Mouse (Mus musculus) hindbrain, embryonic 15.5 days (tissue): Measurements from ENCODE around the gene Urm1. TPM values are rescaled to one million over a fixed set of nuclear protein-coding genes. Genes with fewer than 3 reads are reported as not detected.

Experiments
- ATAC-seq: fragments of 200-750 bp; cut with Nextera tagmentation; 2 replicates; pipeline ENCODE4 v1.8.0; 2017; ENCODE audit warnings: low read depth, moderate number of reproducible peaks, moderate TSS enrichment; ENCODE audit not compliant: low FRiP score
- H3K27ac ChIP-seq: fragments of 300-500 bp; sonication (generic); replicated peaks from 2 replicates; pipeline ENCODE4 v1.5.1; 2015; ENCODE audit warnings: mild to moderate bottlenecking, inconsistent platforms
- H3K27me3 ChIP-seq: fragments of 300-500 bp; sonication (generic); 2 replicates; pipeline ENCODE4 v1.6.1; 2015; ENCODE audit warnings: control low read depth, inconsistent platforms
- H3K36me3 ChIP-seq: fragments of 300-500 bp; sonication (generic); 2 replicates; pipeline ENCODE4 v1.6.1; 2015; ENCODE audit warnings: control low read depth, inconsistent platforms
- H3K4me1 ChIP-seq: fragments of 300-500 bp; sonication (generic); replicated peaks from 2 replicates; pipeline ENCODE4 v1.6.1; 2015; ENCODE audit warnings: control low read depth, inconsistent platforms
- H3K4me2 ChIP-seq: fragments of 300-500 bp; sonication (generic); 2 replicates; pipeline ENCODE4 v1.6.1; 2015; ENCODE audit warnings: moderate library complexity, mild to moderate bottlenecking, inconsistent platforms
- H3K4me3 ChIP-seq: fragments of 300-500 bp; sonication (generic); 2 replicates; pipeline ENCODE4 v1.5.1; 2015; ENCODE audit warnings: mild to moderate bottlenecking, inconsistent platforms
- H3K9ac ChIP-seq: fragments of 300-500 bp; sonication (generic); 2 replicates; pipeline ENCODE4 v1.6.1; 2015; ENCODE audit warnings: inconsistent platforms
- H3K9me3 ChIP-seq: fragments of 300-500 bp; sonication (generic); 2 replicates; pipeline ENCODE4 v1.6.1; 2016; ENCODE audit warnings: control low read depth, inconsistent platforms
- WGBS: fragments of 180-500 bp; shearing (Covaris S2); methylation state at CpG from one replicate; pipeline ENCODE4 v1.1.7; 2015; 5-methylcytosine and 5-hydroxymethylcytosine counted together
- polyA plus RNA-seq: library from polyadenylated mRNA; unstranded; fragments of >200 nt; fragmentation: Nextera tagmentation; extraction: Ambion mirVana; gene quantifications from 2 replicates; pipeline ENCODE4 v1.2.1, GENCODE M21; 2015

Urm1 gene
- polyA plus RNA-seq, 1 experiment from 2014 or later: 25.8 TPM

DNA sequence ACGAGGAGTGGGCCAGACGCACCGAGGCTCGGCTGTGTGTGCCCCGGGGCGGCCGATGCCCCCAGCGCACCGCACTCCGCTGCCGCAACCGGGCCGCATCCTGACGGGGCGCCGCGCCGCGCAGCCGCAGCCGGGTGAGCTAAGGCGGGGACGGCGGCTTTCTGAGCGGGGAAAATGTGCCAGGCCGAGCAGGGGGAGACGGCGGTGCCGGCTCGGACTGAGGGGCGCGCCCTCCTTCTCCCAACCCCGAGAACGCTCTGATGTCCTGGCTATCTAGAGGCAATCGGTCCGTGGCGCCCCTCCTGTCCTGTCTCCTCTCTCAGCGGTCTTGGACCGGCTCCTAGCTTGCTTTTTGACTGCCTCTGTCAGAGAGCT, 17.1 kb upstream of the Urm1 start:
- Histone ChIP-seq H3K4me1 (peaks cover 18% of the 10 kb centered on the region), H3K36me3 (peaks cover 36% of the 10 kb centered on the region), H3K27ac (peak overlapping the region; percentile 91), H3K4me2 (peak overlapping the region; percentile 76), H3K4me3 (peak overlapping the region; percentile 69), H3K9me3 (no peaks in the 10 kb centered on the region), H3K9ac (peak overlapping the region; percentile 87), H3K27me3 (no peaks in the 10 kb centered on the region)
- WGBS: 0% methylated on average over 31 of the region's 39 CpGs
- no peak for ATAC-seq

DNA sequence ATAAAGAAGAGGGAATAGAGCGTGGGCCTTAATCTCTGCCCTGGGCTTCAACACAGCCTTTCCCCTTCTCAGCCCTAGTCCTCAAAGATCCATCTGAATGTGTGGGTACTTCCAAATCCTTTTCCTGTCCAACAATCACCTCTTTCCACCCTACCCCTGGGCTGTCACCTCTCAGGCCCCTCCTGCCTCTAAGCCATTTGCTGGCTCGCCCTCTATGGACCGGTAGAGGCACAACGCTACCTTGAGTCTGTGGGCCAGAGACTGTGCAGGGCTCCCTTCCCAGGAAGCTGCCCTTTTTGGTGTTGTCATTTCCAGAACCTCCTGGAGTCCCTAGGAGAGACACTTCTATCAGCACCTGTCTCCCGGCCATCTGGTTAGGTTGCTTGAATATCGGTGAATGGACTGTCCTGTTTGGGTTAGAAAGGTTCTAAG, 16.5 kb upstream of the Urm1 start:
- peak overlapping the region; percentile 87 for H3K9ac ChIP-seq
- WGBS: 22% methylated on average over 6 of the region's 6 CpGs

DNA sequence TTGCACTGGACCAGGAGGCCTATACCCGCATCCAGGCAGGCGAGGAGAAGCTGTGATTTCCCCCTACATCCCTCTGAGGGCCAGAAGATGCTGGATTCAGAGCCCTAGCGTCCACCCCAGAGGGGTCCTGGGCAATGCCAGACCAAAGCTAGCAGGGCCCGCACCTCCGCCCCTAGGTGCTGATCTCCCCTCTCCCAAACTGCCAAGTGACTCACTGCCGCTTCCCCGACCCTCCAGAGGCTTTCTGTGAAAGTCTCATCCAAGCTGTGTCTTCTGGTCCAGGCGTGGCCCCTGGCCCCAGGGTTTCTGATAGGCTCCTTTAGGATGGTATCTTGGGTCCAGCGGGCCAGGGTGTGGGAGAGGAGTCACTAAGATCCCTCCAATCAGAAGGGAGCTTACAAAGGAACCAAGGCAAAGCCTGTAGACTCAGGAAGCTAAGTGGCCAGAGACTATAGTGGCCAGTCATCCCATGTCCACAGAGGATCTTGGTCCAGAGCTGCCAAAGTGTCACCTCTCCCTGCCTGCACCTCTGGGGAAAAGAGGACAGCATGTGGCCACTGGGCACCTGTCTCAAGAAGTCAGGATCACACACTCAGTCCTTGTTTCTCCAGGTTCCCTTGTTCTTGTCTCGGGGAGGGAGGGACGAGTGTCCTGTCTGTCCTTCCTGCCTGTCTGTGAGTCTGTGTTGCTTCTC, 4.0 kb upstream of the Urm1 start:
- Histone ChIP-seq H3K4me1 (peaks cover 19% of the 10 kb centered on the region), H3K4me3 (no peak overlapping the region), H3K9me3 (no peaks in the 10 kb centered on the region), H3K9ac (no peak overlapping the region), H3K27me3 (no peaks in the 10 kb centered on the region), H3K4me2 (no peak overlapping the region), H3K27ac (no peak overlapping the region), H3K36me3 (peaks cover 60% of the 10 kb centered on the region)
- no peak for ATAC-seq
- WGBS: 92% methylated on average over 11 of the region's 11 CpGs

More for the DNA sequence above, 16.5 kb upstream of the Urm1 start:
- ATAC-seq: no peak
- H3K36me3 ChIP-seq: peaks cover 42% of the 10 kb centered on the region
- no peaks in the 10 kb centered on the region for H3K27me3 ChIP-seq
- no peaks in the 10 kb centered on the region for H3K9me3 ChIP-seq
- H3K4me3 ChIP-seq: peak overlapping the region; percentile 69
- peak overlapping the region; percentile 91 for H3K27ac ChIP-seq
- peak overlapping the region; percentile 76 for H3K4me2 ChIP-seq
- H3K4me1 ChIP-seq: peaks cover 18% of the 10 kb centered on the region

DNA sequence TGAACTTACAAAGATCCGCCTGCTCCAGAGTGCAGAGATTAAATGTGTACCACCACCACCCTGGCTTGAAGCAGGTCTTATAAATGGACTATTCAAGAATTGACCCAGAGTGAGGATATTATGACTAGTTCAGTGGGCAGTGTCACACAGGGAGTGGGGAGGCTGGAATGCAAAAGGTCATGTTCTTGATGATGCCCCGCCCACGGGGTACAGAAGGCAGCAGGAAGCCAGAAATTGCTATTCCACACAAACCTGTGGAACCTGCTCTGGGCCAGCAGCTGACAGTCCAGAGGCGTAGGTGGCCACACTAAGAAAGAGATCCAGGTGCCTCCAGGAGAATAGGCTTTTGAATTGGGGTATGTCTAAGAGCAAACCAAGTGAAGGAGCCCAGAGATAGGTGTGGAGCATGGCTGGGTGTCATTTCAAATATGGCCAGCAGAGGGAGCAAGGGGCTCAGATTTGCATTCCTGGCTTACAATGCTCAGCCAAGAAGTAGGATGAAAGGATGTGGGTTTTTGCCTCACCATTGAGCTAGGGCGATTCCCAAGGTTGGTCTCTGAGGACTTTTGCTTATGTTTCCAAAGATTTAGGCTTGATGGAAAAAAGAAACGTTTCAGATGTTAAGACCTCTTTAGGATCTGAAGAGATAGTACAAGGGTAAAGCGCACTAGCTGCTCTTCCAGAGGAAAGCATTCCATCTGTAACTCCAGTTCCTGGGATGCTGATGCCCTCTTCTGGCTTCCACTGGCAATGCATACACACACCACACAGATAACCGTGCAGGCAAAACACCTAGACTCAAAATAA, 2.2 kb upstream of the Urm1 start:
- Histone ChIP-seq H3K27me3 (no peaks in the 10 kb centered on the region), H3K4me2 (peak overlapping the region; percentile 46), H3K4me3 (peak overlapping the region; percentile 13; the same call in 1 of the 2 replicates), H3K27ac (peak overlapping the region; percentile 96), H3K9ac (no peak overlapping the region), H3K36me3 (peaks cover 43% of the 10 kb centered on the region), H3K4me1 (peaks cover 24% of the 10 kb centered on the region), H3K9me3 (no peaks in the 10 kb centered on the region)
- 38% methylated on average over 8 of the region's 8 CpGs for WGBS
- peak; percentile 75 for ATAC-seq

DNA sequence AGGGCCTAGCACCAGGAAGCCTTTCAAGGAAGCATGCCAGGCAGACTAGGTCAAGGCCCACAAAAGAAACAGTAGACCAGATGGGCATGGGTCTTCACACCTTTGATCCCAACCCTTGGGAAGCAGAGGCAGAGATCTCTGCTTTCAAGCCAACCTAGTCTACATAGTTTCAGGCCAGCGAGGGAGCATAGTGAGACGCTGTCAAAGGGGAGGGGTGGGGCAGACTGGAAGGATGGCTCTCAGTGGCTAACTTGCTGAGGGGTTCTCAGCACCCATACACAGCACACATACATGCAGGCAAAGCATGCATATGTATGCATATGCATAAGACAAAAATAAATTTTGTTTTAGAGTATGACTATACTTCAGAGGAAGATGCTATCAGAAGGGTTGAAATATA, 512 bp upstream of the Urm1 start:
- H3K4me1 ChIP-seq: peaks cover 24% of the 10 kb centered on the region
- WGBS: 3% methylated on average over 2 of the region's 2 CpGs
- H3K4me2 ChIP-seq: peak overlapping the region; percentile 84
- no peak for ATAC-seq
- H3K4me3 ChIP-seq: peak overlapping the region; percentile 47
- no peaks in the 10 kb centered on the region for H3K9me3 ChIP-seq
- H3K36me3 ChIP-seq: peaks cover 25% of the 10 kb centered on the region
- H3K27me3 ChIP-seq: no peaks in the 10 kb centered on the region
- peak overlapping the region; percentile 59; the same call in 1 of the 2 replicates for H3K9ac ChIP-seq
- H3K27ac ChIP-seq: peak overlapping the region; percentile 96

DNA sequence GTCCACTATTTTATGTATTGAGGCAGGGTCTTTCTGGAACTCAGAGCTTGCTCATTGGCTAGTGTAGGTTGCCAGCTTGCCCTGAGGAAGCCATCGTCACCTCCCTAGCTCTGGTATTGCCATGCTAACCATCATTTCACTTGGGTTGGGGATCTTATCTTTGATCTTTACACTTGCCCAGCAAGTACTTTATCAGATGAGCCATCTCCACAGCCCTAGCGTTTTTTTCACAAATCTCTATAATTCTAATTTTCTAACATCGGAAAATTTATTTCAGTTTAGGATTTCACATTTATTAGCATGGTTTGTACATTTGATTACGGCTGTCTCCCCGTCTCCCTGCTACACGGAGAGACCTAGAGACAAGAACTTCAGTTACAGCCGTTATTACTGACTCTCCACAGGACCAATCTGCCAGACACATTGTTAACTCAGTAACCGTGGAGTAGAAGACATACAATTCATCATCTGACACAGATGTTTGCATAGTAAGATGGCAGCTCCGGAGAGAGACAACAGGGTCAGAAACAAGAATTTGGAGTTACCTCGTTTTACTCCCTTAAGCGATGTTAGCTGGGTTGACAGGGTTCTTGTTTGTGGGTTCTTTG, 6.5 kb downstream of the Urm1 start:
- ATAC-seq: peak; percentile 7
- Histone ChIP-seq H3K9ac (peak overlapping the region; percentile 57), H3K4me3 (peak overlapping the region; percentile 64), H3K27ac (peak overlapping the region; percentile 89), H3K4me1 (peaks cover 16% of the 10 kb centered on the region), H3K9me3 (no peaks in the 10 kb centered on the region), H3K27me3 (no peaks in the 10 kb centered on the region), H3K36me3 (no peaks in the 10 kb centered on the region), H3K4me2 (peak overlapping the region; percentile 60)
- 6% methylated on average over 11 of the region's 11 CpGs for WGBS

DNA sequence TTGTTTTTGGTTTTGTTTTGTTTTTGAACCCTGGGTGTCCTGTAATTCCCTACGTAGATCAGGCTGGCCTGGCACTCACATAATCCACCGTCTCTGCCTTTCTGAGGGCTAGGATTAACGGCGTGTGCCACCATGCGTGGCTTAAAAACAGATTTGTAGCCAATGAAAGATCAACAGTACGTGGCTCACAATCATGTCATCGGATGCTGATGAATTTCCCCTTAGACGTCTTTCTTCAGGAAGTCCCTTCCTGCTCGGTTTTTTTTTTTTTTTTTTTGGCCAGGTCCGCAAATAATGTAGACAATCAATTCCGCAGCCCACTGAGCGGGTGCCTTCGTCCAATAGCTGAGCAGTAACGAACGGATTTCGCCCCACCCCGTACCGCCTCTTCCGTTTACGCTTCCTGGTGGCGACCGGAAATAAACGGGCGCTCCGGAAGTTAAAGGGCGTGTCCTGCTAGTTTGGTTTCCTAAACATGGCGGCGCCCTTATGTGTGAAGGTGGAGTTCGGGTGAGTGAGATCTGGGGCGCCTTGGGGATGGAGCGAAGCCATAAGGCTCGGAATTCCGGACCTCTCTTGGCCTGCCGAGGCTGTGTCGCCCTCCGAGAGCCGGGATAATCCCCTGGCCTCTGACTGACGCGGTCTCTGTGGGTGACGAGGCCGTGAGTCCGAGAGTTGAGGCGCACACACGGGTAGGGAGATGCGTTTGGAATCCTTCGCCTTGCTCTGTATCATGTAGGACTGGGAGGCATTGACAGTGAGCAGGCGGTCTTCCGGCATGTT, 7.2 kb downstream of the Urm1 start:
- Histone ChIP-seq H3K4me2 (peak overlapping the region; percentile 85), H3K9me3 (no peaks in the 10 kb centered on the region), H3K27ac (peak overlapping the region; percentile 89), H3K4me1 (peaks cover 16% of the 10 kb centered on the region), H3K36me3 (no peaks in the 10 kb centered on the region), H3K9ac (peak overlapping the region; percentile 60), H3K4me3 (peak overlapping the region; percentile 64), H3K27me3 (no peaks in the 10 kb centered on the region)
- WGBS: under 1% methylated on average over 48 of the region's 48 CpGs
- ATAC-seq: peak; percentile 98

DNA sequence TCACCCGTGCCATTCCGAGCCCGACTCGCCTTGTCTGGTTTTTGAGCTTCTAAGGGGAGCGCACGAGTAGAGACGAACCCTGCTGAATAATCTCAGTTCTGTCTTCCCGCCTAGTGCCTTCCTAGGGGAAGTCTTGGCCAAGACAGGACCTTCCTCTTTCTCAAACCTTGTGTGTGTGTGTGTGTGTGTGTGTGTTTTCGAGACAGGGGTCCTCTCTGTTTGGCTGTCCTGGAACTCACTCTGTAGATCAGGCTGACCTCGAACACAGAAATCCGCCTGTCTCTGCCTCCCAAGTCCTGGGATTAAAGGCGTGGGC, 7.8 kb downstream of the Urm1 start:
- ATAC-seq: no peak; the same call in 1 of the 2 replicates

DNA sequence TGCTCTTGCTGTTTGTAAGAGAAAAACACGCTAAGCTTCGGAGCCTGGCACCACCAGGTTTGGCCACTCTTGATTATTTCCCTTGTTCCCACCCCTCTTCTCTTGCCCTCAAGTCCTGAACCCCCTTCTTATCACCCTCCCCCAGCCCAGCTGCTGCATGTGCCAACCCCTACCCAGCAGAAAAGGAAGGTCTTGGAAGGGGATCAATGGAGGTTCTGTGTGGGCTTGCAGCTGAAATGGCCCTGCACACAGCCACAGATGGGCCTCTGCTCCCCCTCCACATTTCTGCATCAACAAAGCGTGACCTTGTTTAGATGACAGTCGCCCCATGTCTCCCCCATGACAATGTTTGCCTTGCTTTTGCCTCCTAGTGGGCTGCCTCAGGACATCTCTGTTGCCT, 11.2 kb downstream of the Urm1 start:
- no peak for ATAC-seq
- H3K27ac ChIP-seq: no peak overlapping the region
- no peaks in the 10 kb centered on the region for H3K9me3 ChIP-seq
- no peak overlapping the region for H3K4me2 ChIP-seq
- WGBS: 83% methylated on average over 4 of the region's 4 CpGs
- H3K27me3 ChIP-seq: no peaks in the 10 kb centered on the region
- peaks cover 16% of the 10 kb centered on the region for H3K4me1 ChIP-seq
- H3K9ac ChIP-seq: no peak overlapping the region
- no peak overlapping the region for H3K4me3 ChIP-seq
- peaks cover 6% of the 10 kb centered on the region; the same call in 1 of the 2 replicates for H3K36me3 ChIP-seq

More for the DNA sequence above, 7.8 kb downstream of the Urm1 start:
- Histone ChIP-seq H3K27ac (peak overlapping the region; percentile 74; the same call in 1 of the 2 replicates), H3K4me2 (peak overlapping the region; percentile 85), H3K9me3 (no peaks in the 10 kb centered on the region), H3K4me3 (peak overlapping the region; percentile 64), H3K27me3 (no peaks in the 10 kb centered on the region), H3K36me3 (0 out of 2 replicates have a peak, but pooled peaks cover 3% of the 10 kb centered on the region), H3K4me1 (peaks cover 16% of the 10 kb centered on the region), H3K9ac (peak overlapping the region; percentile 60)
- WGBS: 5% methylated on average over 12 of the region's 12 CpGs

DNA sequence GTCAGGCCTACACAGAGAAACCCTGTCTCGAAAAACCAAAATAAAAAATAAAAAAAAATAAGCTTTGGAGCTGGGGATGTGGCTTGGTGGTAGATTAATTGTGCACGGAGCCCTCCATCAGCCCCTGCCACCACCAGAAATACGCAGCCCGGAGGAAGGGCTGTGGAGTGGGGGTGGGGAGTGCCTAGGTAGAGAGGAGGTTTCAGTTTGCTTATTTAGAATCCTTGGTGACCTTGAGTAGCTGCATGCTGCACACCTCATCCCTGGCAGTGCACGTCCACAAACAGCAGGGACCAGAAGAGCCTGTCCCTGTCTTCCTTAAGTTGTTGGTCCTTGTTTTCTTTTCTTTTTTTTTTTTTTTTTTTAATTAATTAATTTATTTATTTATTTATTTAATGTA, 13.9 kb downstream of the Urm1 start:
- Histone ChIP-seq H3K27me3 (no peaks in the 10 kb centered on the region), H3K4me3 (no peak overlapping the region), H3K27ac (no peak overlapping the region), H3K4me1 (peaks cover 4% of the 10 kb centered on the region), H3K9ac (no peak overlapping the region), H3K36me3 (peaks cover 6% of the 10 kb centered on the region; the same call in 1 of the 2 replicates), H3K4me2 (no peak overlapping the region), H3K9me3 (no peaks in the 10 kb centered on the region)
- WGBS: 92% methylated on average over 5 of the region's 5 CpGs
- ATAC-seq: no peak

DNA sequence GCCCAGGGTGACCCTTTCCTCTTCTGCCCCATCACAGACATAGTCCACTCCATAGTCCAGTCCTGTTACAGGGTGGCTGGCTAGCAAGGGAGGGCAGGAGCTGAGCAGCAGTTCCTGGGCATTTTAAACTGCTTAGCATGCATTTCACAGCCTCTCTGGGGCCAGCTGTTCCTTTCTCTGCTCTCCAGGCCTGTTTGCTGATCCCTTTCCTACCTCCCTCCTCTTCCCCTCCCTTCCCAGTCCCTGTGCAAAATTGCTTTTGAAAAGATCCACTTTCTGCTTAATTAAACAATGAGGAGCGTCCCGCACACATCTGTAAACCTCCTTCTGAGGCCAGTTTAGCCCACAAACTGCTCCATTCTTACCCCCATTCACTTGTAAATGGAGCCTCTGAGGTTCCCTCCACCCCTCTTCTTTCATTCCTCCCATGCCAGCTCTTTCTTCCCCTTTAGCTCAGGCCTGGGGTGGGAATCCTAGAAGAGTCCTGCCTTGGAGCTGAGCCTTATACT, 15.6 kb downstream of the Urm1 start:
- Histone ChIP-seq H3K27ac (peak overlapping the region; percentile 58), H3K9me3 (no peaks in the 10 kb centered on the region), H3K4me1 (peaks cover 20% of the 10 kb centered on the region), H3K4me2 (no peak overlapping the region), H3K4me3 (no peak overlapping the region), H3K9ac (no peak overlapping the region), H3K27me3 (no peaks in the 10 kb centered on the region), H3K36me3 (peaks cover 6% of the 10 kb centered on the region; the same call in 1 of the 2 replicates)
- 8% methylated on average over 2 of the region's 2 CpGs for WGBS
- ATAC-seq: 0 out of 2 replicates have a peak, but pooled peaks have one; percentile 33
